In genomic region chr10:17947175-17947906, GRCm38 (mm10) we compare ENCODE assay signal across 8 mouse cellular contexts. TPM values are rescaled to one million over a fixed set of nuclear protein-coding genes. Genes with fewer than 3 reads are reported as not detected.
DNase-seq lines count a peak whose midpoint lies in the region; ATAC-seq and TF ChIP-seq lines count a peak whose summit lies in the region.

No protein-coding gene starts in this region.

- H3K79me2 ChIP-seq in myocyte (ENCODE audit: control insufficient read depth, insufficient read depth) = peaks cover 3% of the 10 kb centered on the region

- no peak for TF ChIP-seq POLR2A in myocyte (IDR thresholded peaks at IDR 0.05; ENCODE audit: insufficient read length, low read depth)

- peak; percentile 88 for DNase-seq in CD4-positive helper T cell, adult 2 months (ENCODE audit: low read depth, low spot score)
- peak; percentile 65 for DNase-seq in brain, adult 2 months (ENCODE audit: low read depth, low spot score)
- peak; percentile 78 to 80 for DNase-seq in spleen, postnatal 36 days (ENCODE audit: low spot score in 2 of 2)

- peaks cover 3% of the 10 kb centered on the region for H3K36me3 ChIP-seq in heart, embryonic 12.5 days
- H3K36me3 ChIP-seq in kidney, embryonic 16.5 days (ENCODE audit: insufficient read depth, low read length) = no peaks in the 10 kb centered on the region
- 0 out of 2 replicates have a peak, but pooled peaks cover 5% of the 10 kb centered on the region for H3K36me3 ChIP-seq in liver, embryonic 12.5 days
- H3K36me3 ChIP-seq in myocyte (ENCODE audit: control insufficient read depth, insufficient read depth) = no peaks in the 10 kb centered on the region

- H3ac ChIP-seq in myocyte (ENCODE audit: control insufficient read depth, insufficient read length) = peak overlapping the region; percentile 95

- WGBS in heart, embryonic 12.5 days = 3% methylated on average over 102 of the region's 110 CpGs
- 0% methylated on average over 64 of the region's 110 CpGs for WGBS in kidney, embryonic 16.5 days
- WGBS in liver, embryonic 12.5 days (ENCODE audit: insufficient replicate concordance) = 3% methylated on average over 99 of the region's 110 CpGs

- peak overlapping the region; percentile 90 for H3K27ac ChIP-seq in heart, embryonic 12.5 days (ENCODE audit: poor library complexity, severe bottlenecking)
- peak overlapping the region; percentile 90 for H3K27ac ChIP-seq in kidney, embryonic 16.5 days (ENCODE audit: low read length)
- H3K27ac ChIP-seq in liver, embryonic 12.5 days = peak overlapping the region; percentile 88

- H3K9ac ChIP-seq in heart, embryonic 12.5 days = peak overlapping the region; percentile 99
- H3K9ac ChIP-seq in kidney, embryonic 16.5 days (replicated peaks; ENCODE audit: low read length) = peak overlapping the region; percentile 90
- H3K9ac ChIP-seq in liver, embryonic 12.5 days = peak overlapping the region; percentile 86

- H3K9me3 ChIP-seq in heart, embryonic 12.5 days (replicated peaks) = no peaks in the 10 kb centered on the region
- H3K9me3 ChIP-seq in kidney, embryonic 16.5 days (ENCODE audit: low read length) = no peaks in the 10 kb centered on the region
- H3K9me3 ChIP-seq in liver, embryonic 12.5 days (replicated peaks) = no peaks in the 10 kb centered on the region

- H3K4me3 ChIP-seq in heart, embryonic 12.5 days = peak overlapping the region; percentile 86
- H3K4me3 ChIP-seq in kidney, embryonic 16.5 days (ENCODE audit: low read length) = peak overlapping the region; percentile 87
- H3K4me3 ChIP-seq in liver, embryonic 12.5 days = peak overlapping the region; percentile 88
- peak overlapping the region; percentile 48 for H3K4me3 ChIP-seq in myocyte

- H3K4me1 ChIP-seq in heart, embryonic 12.5 days (replicated peaks) = peaks cover 5% of the 10 kb centered on the region
- peaks cover 8% of the 10 kb centered on the region for H3K4me1 ChIP-seq in kidney, embryonic 16.5 days (ENCODE audit: insufficient read depth, low read length)
- H3K4me1 ChIP-seq in liver, embryonic 12.5 days = peaks cover 26% of the 10 kb centered on the region

- no peaks in the 10 kb centered on the region for H3K27me3 ChIP-seq in heart, embryonic 12.5 days (replicated peaks)
- H3K27me3 ChIP-seq in kidney, embryonic 16.5 days (ENCODE audit: insufficient read depth, low read length) = no peaks in the 10 kb centered on the region
- H3K27me3 ChIP-seq in liver, embryonic 12.5 days (replicated peaks) = no peaks in the 10 kb centered on the region
- H3K27me3 ChIP-seq in myocyte (ENCODE audit: control insufficient read depth, insufficient read depth, insufficient read length) = no peaks in the 10 kb centered on the region

- ATAC-seq in erythroblast, adult 5-6 weeks (replicated peaks; ENCODE audit: low FRiP score, poor library complexity, severe bottlenecking) = peak; percentile 54
- ATAC-seq in heart, embryonic 12.5 days (ENCODE audit: insufficient number of reproducible peaks, low FRiP score) = peak; percentile 71
- peak; percentile 68 for ATAC-seq in kidney, embryonic 16.5 days (ENCODE audit: low FRiP score, low TSS enrichment)
- ATAC-seq in liver, embryonic 12.5 days = peak; percentile 53

- peak overlapping the region; percentile 71 for H3K4me2 ChIP-seq in heart, embryonic 12.5 days
- peak overlapping the region; percentile 52 for H3K4me2 ChIP-seq in kidney, embryonic 16.5 days (replicated peaks; ENCODE audit: low read depth, low read length)
- peak overlapping the region; percentile 86 for H3K4me2 ChIP-seq in liver, embryonic 12.5 days
- peak overlapping the region; percentile 67 for H3K4me2 ChIP-seq in myocyte (ENCODE audit: low read depth)

TF ChIP-seq in myocyte, 11 proteins besides CTCF, POLR2A, EP300 and RAD21:
- TF ChIP-seq E2F4 (IDR thresholded peaks at IDR 0.05; ENCODE audit: insufficient read depth) = no peak
- no peak for TF ChIP-seq MYOG (IDR thresholded peaks at IDR 0.05; ENCODE audit: control insufficient read depth in 1 of 3, insufficient read depth in 1 of 3, insufficient read length in 2 of 3, low read depth in 2 of 3)
- no peak for TF ChIP-seq TCF12 (IDR thresholded peaks at IDR 0.05; ENCODE audit: insufficient read depth, poor library complexity, severe bottlenecking)
- no peak for TF ChIP-seq MAX (IDR thresholded peaks at IDR 0.05; ENCODE audit: low read depth)
- TF ChIP-seq SRF (IDR thresholded peaks at IDR 0.05; ENCODE audit: control insufficient read depth, insufficient read length, low read depth) = no peak

RNA-seq across cellular contexts. Expression of gene Heca, which starts 0.5 kb away (rescaled TPM):
- 8.4 and 21.7 TPM in 2 replicates for total RNA-seq in erythroblast, adult 5-6 weeks (2015; ENCODE audit: low replicate concordance)
- 19.4 and 21.9 TPM in 2 replicates for total RNA-seq in erythroblast, adult 5-6 weeks (2017; ENCODE audit: low replicate concordance)
- 4.6 and 5.2 TPM in 2 replicates for polyA plus RNA-seq in heart, embryonic 12.5 days (2016; fragmentation: Nextera tagmentation; extraction: Ambion mirVana)
- 2.9 and 5.2 TPM in 2 replicates for polyA plus RNA-seq in kidney, embryonic 16.5 days (2015; fragmentation: Nextera tagmentation; extraction: Ambion mirVana)
- polyA plus RNA-seq in liver, embryonic 12.5 days (2016; fragmentation: Nextera tagmentation; extraction: Ambion mirVana) = 2.7 and 3.4 TPM in 2 replicates
- 4.1 TPM for polyA plus RNA-seq in myocyte (2012; fragmentation: generic; extraction: Trizol)

Comparison
In these comparisons a context has a peak if more than half of its experiments do, and no peak if none do; other contexts are left out.
1. Peak in every context shown above with its lines: DNase-seq, ATAC-seq, H3K4me3 ChIP-seq and H3K27ac ChIP-seq.